In the genomic region with DNA sequence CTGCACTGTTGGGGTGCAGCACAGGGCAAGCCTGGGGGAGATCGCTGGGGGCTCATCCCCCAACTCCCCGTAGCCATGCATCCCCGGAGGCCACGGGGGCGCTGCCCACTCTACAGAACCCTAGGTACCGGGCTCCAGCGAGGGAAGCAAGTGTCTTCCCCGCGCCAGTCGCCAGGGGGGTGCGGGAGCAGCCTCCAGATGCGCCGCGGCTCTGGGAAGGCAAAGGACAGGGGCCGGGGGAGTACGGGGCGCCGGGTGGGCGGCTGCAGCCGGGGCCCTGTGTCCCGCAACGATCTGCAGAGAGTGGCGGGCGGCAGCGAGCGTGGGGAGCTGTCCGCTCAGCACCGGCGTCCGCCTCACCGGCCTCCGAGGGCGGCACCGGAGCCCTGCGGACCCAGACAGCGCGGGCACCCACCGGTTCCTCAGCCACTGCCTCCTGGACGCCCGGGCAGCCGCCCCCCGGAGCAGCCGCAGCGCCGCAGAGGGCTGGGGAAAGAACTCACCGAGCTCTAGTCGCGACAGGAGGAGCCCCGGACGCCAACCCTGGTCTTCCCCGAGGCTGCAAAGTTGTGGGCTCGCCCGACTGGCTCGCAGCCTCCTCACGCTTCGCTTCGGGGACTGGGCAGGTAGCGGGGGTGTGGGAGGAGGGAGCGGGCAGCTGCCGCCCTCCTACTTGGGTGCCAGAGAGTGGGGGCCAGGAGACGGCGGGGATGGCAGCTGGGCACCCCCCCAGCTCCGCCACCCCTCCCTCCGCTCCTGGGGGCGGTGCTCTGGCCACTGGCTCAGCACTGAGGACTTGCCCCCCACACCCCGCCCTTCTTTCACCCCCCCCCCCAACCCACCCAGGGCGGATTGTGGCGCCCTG, we compare ENCODE assay signal across 8 mouse cellular contexts. TPM values are rescaled to one million over a fixed set of nuclear protein-coding genes. Genes with fewer than 3 reads are reported as not detected.
DNase-seq lines count a peak whose midpoint lies in the region; ATAC-seq and TF ChIP-seq lines count a peak whose summit lies in the region.

Gene Zdhhc22, minus strand, starts transcription at position 541 of the 865 bp plus-strand sequence.

- H3K27me3 ChIP-seq in kidney, adult 2 months (replicated peaks; ENCODE audit: control insufficient read depth, insufficient read depth, low read length) = peaks cover 2% of the 10 kb centered on the region
- peaks cover 94% of the 10 kb centered on the region for H3K27me3 ChIP-seq in heart, embryonic 15.5 days
- H3K27me3 ChIP-seq in midbrain, postnatal 0 days (ENCODE audit: insufficient read depth, low read length) = peaks cover 7% of the 10 kb centered on the region; the same call in 1 of the 2 replicates

- peak; percentile 5 for DNase-seq in kidney, adult 2 months
- no peak for DNase-seq in kidney, adult 11 months
- DNase-seq in MN1 (ENCODE audit: low spot score) = peak; percentile 67
- DNase-seq in cerebellum, postnatal 36 days = peak; percentile 55 to 65
- DNase-seq in left cerebral cortex, postnatal 14 days (ENCODE audit: low spot score in 2 of 2) = peak in 1 of 2 experiments; percentile 52
- DNase-seq in midbrain, postnatal 0 days (ENCODE audit: low spot score) = peak; percentile 69

- no peak for TF ChIP-seq CTCF in kidney, adult 2 months (conservative IDR thresholded peaks at IDR 0.05; ENCODE audit: insufficient read depth, insufficient read length, low read depth, low read length)
- TF ChIP-seq CTCF in midbrain, postnatal 0 days (IDR thresholded peaks at IDR 0.05) = peak; percentile 69

- WGBS in kidney, adult 2 months = 2% methylated on average over 68 of the region's 68 CpGs
- 2% methylated on average over 65 of the region's 68 CpGs for WGBS in heart, embryonic 15.5 days
- WGBS in midbrain, postnatal 0 days = 0% methylated on average over 40 of the region's 68 CpGs

- no peaks in the 10 kb centered on the region for H3K36me3 ChIP-seq in kidney, adult 2 months (ENCODE audit: control insufficient read depth, insufficient read depth, low read length)
- H3K36me3 ChIP-seq in heart, embryonic 15.5 days = no peaks in the 10 kb centered on the region
- peaks cover 3% of the 10 kb centered on the region; the same call in 1 of the 2 replicates for H3K36me3 ChIP-seq in midbrain, postnatal 0 days (ENCODE audit: insufficient read depth, low read length)

- H3K4me1 ChIP-seq in kidney, adult 2 months (ENCODE audit: control insufficient read depth, insufficient read depth, low read length) = no peaks in the 10 kb centered on the region
- peaks cover 13% of the 10 kb centered on the region for H3K4me1 ChIP-seq in heart, embryonic 15.5 days (replicated peaks)
- H3K4me1 ChIP-seq in midbrain, postnatal 0 days (ENCODE audit: insufficient read depth, low read length) = peaks cover 24% of the 10 kb centered on the region

- H3K9ac ChIP-seq in heart, embryonic 15.5 days = no peak within 1 kb of the TSS
- H3K9ac ChIP-seq in midbrain, postnatal 0 days (replicated peaks; ENCODE audit: low read length, poor library complexity, severe bottlenecking) = peak within 1 kb of the TSS; percentile 86

- no peak within 1 kb of the TSS for H3K4me3 ChIP-seq in kidney, adult 2 months (ENCODE audit: insufficient read depth, low read depth, low read length)
- peak within 1 kb of the TSS; percentile 24 for H3K4me3 ChIP-seq in heart, embryonic 15.5 days
- H3K4me3 ChIP-seq in midbrain, postnatal 0 days (ENCODE audit: low read depth, low read length) = peak within 1 kb of the TSS; percentile 72

- peak within 1 kb of the TSS; percentile 54 for H3K4me2 ChIP-seq in heart, embryonic 15.5 days
- peak within 1 kb of the TSS; percentile 90 for H3K4me2 ChIP-seq in midbrain, postnatal 0 days (ENCODE audit: low read depth, low read length, poor library complexity, severe bottlenecking)

- intact Hi-C loops in left cerebral cortex, postnatal 14 days (cut with DNase I) = no loop called here

- no peak for TF ChIP-seq POLR2A in kidney, adult 2 months (IDR thresholded peaks at IDR 0.05; ENCODE audit: low read depth, low read length)

- H3K27ac ChIP-seq in kidney, adult 2 months (ENCODE audit: insufficient read depth, low read depth, low read length) = no peak within 1 kb of the TSS
- H3K27ac ChIP-seq in heart, embryonic 15.5 days = no peak within 1 kb of the TSS
- H3K27ac ChIP-seq in midbrain, postnatal 0 days (ENCODE audit: low read depth, low read length) = peak within 1 kb of the TSS; percentile 77

- no peaks in the 10 kb centered on the region for H3K9me3 ChIP-seq in heart, embryonic 15.5 days (replicated peaks)
- H3K9me3 ChIP-seq in midbrain, postnatal 0 days (ENCODE audit: low read length) = no peaks in the 10 kb centered on the region

- ATAC-seq in heart, embryonic 15.5 days (replicated peaks; ENCODE audit: insufficient number of reproducible peaks, insufficient read depth, low FRiP score, low read depth) = no peak; the same call in 1 of the 2 replicates
- ATAC-seq in midbrain, postnatal 0 days (ENCODE audit: low FRiP score) = peak; percentile 76
- no peak for ATAC-seq in monocyte, adult 5-6 weeks (replicated peaks; ENCODE audit: insufficient number of reproducible peaks, low FRiP score, low TSS enrichment, poor library complexity, severe bottlenecking)

RNA-seq across cellular contexts. Expression of gene Zdhhc22, which starts in this region (rescaled TPM):
- polyA plus RNA-seq in kidney, adult 2 months (2012; rRNA removed) = 0.14 TPM in 1 of 2 replicates, not detected in the other
- 0.06 TPM in 1 of 2 replicates, not detected in the other for polyA plus RNA-seq in heart, embryonic 15.5 days (2015; fragmentation: Nextera tagmentation; extraction: Ambion mirVana)
- 10 to 100 TPM; 46.0 to 56.9 TPM for total RNA-seq in left cerebral cortex, postnatal 14 days (2021)
- total RNA-seq in midbrain, postnatal 0 days (2014; rRNA removed) = 19.4 and 21.9 TPM in 2 replicates
- polyA plus RNA-seq in midbrain, postnatal 0 days (2015; fragmentation: Nextera tagmentation; extraction: Ambion mirVana) = 30.9 and 32.2 TPM in 2 replicates
- 0.38 TPM in 1 of 3 replicates, not detected in the others for total RNA-seq in monocyte, adult 5-6 weeks (2017)

Comparison
In these comparisons a context has a peak if more than half of its experiments do, and no peak if none do; other contexts are left out.
1. RNA of gene Zdhhc22 (total RNA-seq): 46.0 to 56.9 TPM in left cerebral cortex, postnatal 14 days and 19.4 to 21.9 TPM in midbrain, postnatal 0 days; 0.38 TPM in monocyte, adult 5-6 weeks; every median in the first group is over 10 times any median in the second.
2. RNA of gene Zdhhc22 (polyA plus RNA-seq): 30.9 to 32.2 TPM in midbrain, postnatal 0 days; 0.14 TPM in kidney, adult 2 months and 0.06 TPM in heart, embryonic 15.5 days; every median in the first group is over 10 times any median in the second.
3. Peak in DNase-seq in kidney, adult 2 months; RNA of the gene not detected or under 1 TPM.